Mouse (Mus musculus): ENCODE data around the gene Cpt1b. TPM values are rescaled to one million over a fixed set of nuclear protein-coding genes. Genes with fewer than 3 reads are reported as not detected.

Gene Cpt1b
- polyA plus RNA-seq, 1 experiment from 2014 or later = 0.72 TPM

DNA sequence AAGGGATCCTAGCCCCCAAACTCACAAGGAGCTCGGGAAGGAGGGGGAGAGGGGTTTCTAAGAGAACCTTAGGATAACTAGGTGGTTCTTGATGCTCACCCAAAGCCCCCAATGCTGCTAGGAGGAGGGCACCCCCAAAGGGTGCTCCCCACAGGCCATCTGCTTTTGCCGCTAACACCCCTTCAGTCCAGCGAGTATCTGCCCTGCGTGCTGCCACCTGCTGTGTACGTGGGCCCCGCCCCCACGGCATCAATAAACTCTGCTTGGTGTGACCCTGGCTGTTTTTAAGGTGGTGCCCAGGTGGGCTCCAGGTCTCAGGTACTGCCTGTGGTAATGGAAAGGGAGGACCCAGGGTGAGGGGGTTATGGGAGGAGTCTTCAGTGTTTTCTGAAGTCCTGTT is 36.5 kb upstream of the Cpt1b start:
- Histone ChIP-seq H3K27ac (ENCODE audit: low read length) (no peak overlapping the region), H3K4me1 (ENCODE audit: control insufficient read depth, insufficient read depth, low read length) (no peaks in the 10 kb centered on the region), H3K4me2 (ENCODE audit: low read depth, low read length) (no peak overlapping the region), H3K27me3 (replicated peaks; ENCODE audit: control insufficient read depth, insufficient read depth, low read length) (0 out of 2 replicates have a peak, but pooled peaks cover under 1% of the 10 kb centered on the region), H3K4me3 (ENCODE audit: low read length) (no peak overlapping the region), H3K9ac (ENCODE audit: low read depth, low read length) (no peak overlapping the region), H3K36me3 (ENCODE audit: control insufficient read depth, insufficient read depth, low read length) (no peaks in the 10 kb centered on the region), H3K9me3 (ENCODE audit: control insufficient read depth, low read length) (no peaks in the 10 kb centered on the region)
- whole genome bisulfite sequencing = 72% methylated on average over 7 of the region's 7 CpGs
- no peak for ATAC-seq

DNA sequence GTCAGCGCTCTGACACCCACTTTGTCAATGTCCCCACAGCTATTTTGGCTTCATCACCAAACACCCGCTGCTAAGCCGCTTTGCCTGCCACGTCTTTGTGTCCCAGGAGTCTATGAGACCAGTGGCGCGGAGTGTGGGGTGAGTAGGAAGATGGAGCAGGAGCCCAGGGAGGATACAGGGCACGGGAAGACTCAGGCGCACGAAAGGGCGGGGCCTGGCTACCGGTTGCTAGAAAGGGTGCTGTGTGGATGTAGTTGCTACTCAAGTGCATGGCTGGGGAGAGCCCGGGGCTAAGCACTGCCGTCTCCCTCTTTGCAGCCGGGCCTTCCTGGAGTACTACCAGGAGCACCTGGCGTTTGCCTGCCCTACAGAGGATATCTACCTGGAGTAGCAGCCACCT is 35.7 kb upstream of the Cpt1b start:
- H3K4me3 ChIP-seq (ENCODE audit: low read length) = no peak overlapping the region
- no peak for ATAC-seq
- 79% methylated on average over 15 of the region's 15 CpGs for WGBS
- no peak overlapping the region for H3K27ac ChIP-seq (ENCODE audit: low read length)
- no peaks in the 10 kb centered on the region for H3K36me3 ChIP-seq (ENCODE audit: control insufficient read depth, insufficient read depth, low read length)
- H3K9ac ChIP-seq (ENCODE audit: low read depth, low read length) = no peak overlapping the region
- no peaks in the 10 kb centered on the region for H3K4me1 ChIP-seq (ENCODE audit: control insufficient read depth, insufficient read depth, low read length)
- no peak overlapping the region for H3K4me2 ChIP-seq (ENCODE audit: low read depth, low read length)
- H3K9me3 ChIP-seq (ENCODE audit: control insufficient read depth, low read length) = no peaks in the 10 kb centered on the region
- H3K27me3 ChIP-seq (replicated peaks; ENCODE audit: control insufficient read depth, insufficient read depth, low read length) = peaks cover 7% of the 10 kb centered on the region; the same call in 1 of the 2 replicates

DNA sequence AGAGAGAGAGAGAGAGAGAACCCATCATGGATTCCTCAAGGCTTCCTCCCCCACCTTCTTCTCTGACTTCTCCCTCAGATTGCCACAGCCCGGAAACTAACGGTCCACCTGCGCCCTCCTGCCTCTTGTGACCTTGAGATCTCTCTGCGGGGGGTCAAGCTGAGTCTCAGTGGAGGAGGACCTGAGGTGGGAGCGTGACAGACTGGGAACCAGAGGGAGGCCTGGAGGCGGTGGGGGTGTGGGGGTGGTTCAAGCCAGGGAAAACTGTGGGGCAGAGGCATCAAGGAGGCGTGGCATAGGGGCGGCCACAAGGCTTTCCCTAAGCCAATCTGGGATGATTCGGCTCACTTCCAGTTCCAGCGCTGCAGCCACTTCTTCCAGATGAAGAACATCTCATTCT is 34.6 kb upstream of the Cpt1b start:
- no peak for ATAC-seq
- Histone ChIP-seq H3K4me3 (ENCODE audit: low read length) (no peak overlapping the region), H3K36me3 (ENCODE audit: control insufficient read depth, insufficient read depth, low read length) (no peaks in the 10 kb centered on the region), H3K4me1 (ENCODE audit: control insufficient read depth, insufficient read depth, low read length) (no peaks in the 10 kb centered on the region), H3K27ac (ENCODE audit: low read length) (no peak overlapping the region), H3K27me3 (replicated peaks; ENCODE audit: control insufficient read depth, insufficient read depth, low read length) (peaks cover 8% of the 10 kb centered on the region; the same call in 1 of the 2 replicates), H3K4me2 (ENCODE audit: low read depth, low read length) (no peak overlapping the region), H3K9ac (ENCODE audit: low read depth, low read length) (no peak overlapping the region), H3K9me3 (ENCODE audit: control insufficient read depth, low read length) (no peaks in the 10 kb centered on the region)
- 64% methylated on average over 10 of the region's 10 CpGs for WGBS

DNA sequence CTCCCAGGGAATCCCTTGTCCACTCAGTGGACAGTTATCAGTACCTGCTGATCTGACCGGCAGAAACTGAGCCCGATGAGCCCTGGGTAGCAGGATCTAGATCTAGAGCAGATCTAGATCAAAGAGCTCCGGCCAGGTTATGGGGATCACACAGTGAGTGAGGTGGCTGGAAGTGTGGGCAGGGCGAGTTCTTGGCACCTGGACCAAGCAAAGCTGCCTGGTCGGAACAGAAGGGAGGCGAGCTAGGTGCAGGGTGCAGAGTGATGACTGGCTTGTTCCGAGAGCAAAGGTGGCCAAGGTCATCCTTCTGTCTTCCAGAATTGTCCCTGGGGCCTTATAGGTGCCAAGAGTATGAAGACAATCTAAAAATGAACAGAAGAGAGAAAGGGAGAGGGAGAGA is 34.2 kb upstream of the Cpt1b start:
- Histone ChIP-seq H3K27me3 (replicated peaks; ENCODE audit: control insufficient read depth, insufficient read depth, low read length) (peaks cover 10% of the 10 kb centered on the region; the same call in 1 of the 2 replicates), H3K9me3 (ENCODE audit: control insufficient read depth, low read length) (no peaks in the 10 kb centered on the region), H3K4me3 (ENCODE audit: low read length) (no peak overlapping the region), H3K36me3 (ENCODE audit: control insufficient read depth, insufficient read depth, low read length) (no peaks in the 10 kb centered on the region), H3K4me1 (ENCODE audit: control insufficient read depth, insufficient read depth, low read length) (no peaks in the 10 kb centered on the region), H3K27ac (ENCODE audit: low read length) (no peak overlapping the region), H3K9ac (ENCODE audit: low read depth, low read length) (no peak overlapping the region), H3K4me2 (ENCODE audit: low read depth, low read length) (no peak overlapping the region)
- WGBS = 81% methylated on average over 7 of the region's 7 CpGs
- no peak for ATAC-seq

DNA sequence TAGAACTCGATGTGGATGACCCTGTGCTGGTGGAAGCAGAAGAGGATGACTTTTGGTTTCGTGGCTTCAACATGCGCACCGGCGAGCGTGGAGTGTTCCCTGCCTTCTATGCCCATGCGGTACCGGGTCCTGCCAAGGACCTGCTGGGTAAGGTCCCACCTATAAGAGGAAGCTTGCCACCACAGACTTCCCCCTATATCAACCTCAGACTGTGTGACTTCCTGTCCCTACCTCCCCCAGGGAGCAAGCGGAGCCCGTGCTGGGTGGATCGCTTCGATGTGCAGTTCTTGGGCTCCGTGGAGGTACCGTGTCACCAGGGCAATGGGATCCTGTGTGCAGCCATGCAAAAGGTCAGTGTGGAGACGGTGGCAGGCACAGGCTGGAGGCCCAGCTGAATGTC is 33.3 kb upstream of the Cpt1b start:
- no peaks in the 10 kb centered on the region for H3K9me3 ChIP-seq (ENCODE audit: control insufficient read depth, low read length)
- no peak overlapping the region for H3K4me3 ChIP-seq (ENCODE audit: low read length)
- no peaks in the 10 kb centered on the region for H3K36me3 ChIP-seq (ENCODE audit: control insufficient read depth, insufficient read depth, low read length)
- ATAC-seq = no peak
- peaks cover 16% of the 10 kb centered on the region for H3K27me3 ChIP-seq (replicated peaks; ENCODE audit: control insufficient read depth, insufficient read depth, low read length)
- H3K4me2 ChIP-seq (ENCODE audit: low read depth, low read length) = no peak overlapping the region
- H3K9ac ChIP-seq (ENCODE audit: low read depth, low read length) = no peak overlapping the region
- WGBS = 91% methylated on average over 15 of the region's 15 CpGs
- H3K4me1 ChIP-seq (ENCODE audit: control insufficient read depth, insufficient read depth, low read length) = peaks cover 6% of the 10 kb centered on the region
- no peak overlapping the region for H3K27ac ChIP-seq (ENCODE audit: low read length)

DNA sequence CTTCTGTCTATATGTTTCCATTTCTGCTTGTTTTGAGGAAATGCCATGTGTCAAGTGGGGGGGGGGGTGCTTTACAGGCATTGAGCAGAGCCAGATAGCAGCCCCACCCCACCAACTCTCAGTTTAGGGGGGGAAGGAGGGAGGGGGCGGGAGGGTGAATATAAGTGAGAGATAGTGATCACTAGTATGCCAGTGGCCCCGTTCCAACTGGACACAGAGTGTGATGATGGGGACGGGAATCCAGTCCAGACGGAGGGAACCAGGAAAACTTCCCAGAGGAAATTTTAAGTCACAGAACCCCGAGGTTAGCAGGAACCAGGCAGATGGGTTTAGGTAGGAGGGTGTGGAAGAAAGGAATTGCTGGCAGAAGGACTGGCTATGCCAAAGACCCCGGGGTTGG is 30.0 kb upstream of the Cpt1b start:
- Histone ChIP-seq H3K9ac (ENCODE audit: low read depth, low read length) (no peak overlapping the region), H3K27ac (ENCODE audit: low read length) (no peak overlapping the region), H3K9me3 (ENCODE audit: control insufficient read depth, low read length) (no peaks in the 10 kb centered on the region), H3K4me2 (ENCODE audit: low read depth, low read length) (no peak overlapping the region), H3K4me3 (ENCODE audit: low read length) (no peak overlapping the region), H3K36me3 (ENCODE audit: control insufficient read depth, insufficient read depth, low read length) (no peaks in the 10 kb centered on the region), H3K27me3 (replicated peaks; ENCODE audit: control insufficient read depth, insufficient read depth, low read length) (peaks cover 25% of the 10 kb centered on the region), H3K4me1 (ENCODE audit: control insufficient read depth, insufficient read depth, low read length) (peaks cover 11% of the 10 kb centered on the region)
- WGBS = 64% methylated on average over 6 of the region's 6 CpGs
- no peak for ATAC-seq

DNA sequence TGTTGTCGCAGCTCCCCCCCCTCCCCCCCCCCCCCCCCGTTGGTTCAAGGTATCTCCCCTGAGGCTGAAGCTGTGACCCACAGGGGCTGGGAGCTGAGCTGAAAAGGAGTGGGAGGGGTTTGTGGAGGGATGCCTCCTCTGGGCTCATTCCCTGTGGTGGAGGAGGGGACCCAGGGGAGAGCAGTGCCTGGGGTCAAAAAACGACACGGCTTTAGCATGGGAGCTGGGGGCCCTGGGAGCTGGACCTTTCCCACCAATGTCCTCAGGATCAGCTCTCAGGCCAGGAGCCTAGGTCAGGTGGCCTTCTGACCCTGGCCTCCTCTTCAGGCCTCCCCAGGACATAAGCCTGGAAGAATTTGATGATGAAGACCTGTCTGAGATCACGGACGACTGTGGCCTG is 29.2 kb upstream of the Cpt1b start:
- WGBS = 24% methylated on average over 5 of the region's 6 CpGs
- Histone ChIP-seq H3K9me3 (ENCODE audit: control insufficient read depth, low read length) (no peaks in the 10 kb centered on the region), H3K36me3 (ENCODE audit: control insufficient read depth, insufficient read depth, low read length) (no peaks in the 10 kb centered on the region), H3K4me1 (ENCODE audit: control insufficient read depth, insufficient read depth, low read length) (peaks cover 11% of the 10 kb centered on the region), H3K27ac (ENCODE audit: low read length) (no peak overlapping the region), H3K4me3 (ENCODE audit: low read length) (peak overlapping the region; percentile 52; the same call in 1 of the 2 replicates), H3K27me3 (replicated peaks; ENCODE audit: control insufficient read depth, insufficient read depth, low read length) (peaks cover 25% of the 10 kb centered on the region), H3K9ac (ENCODE audit: low read depth, low read length) (no peak overlapping the region), H3K4me2 (ENCODE audit: low read depth, low read length) (peak overlapping the region; percentile 84; the same call in 1 of the 2 replicates)
- no peak for ATAC-seq

DNA sequence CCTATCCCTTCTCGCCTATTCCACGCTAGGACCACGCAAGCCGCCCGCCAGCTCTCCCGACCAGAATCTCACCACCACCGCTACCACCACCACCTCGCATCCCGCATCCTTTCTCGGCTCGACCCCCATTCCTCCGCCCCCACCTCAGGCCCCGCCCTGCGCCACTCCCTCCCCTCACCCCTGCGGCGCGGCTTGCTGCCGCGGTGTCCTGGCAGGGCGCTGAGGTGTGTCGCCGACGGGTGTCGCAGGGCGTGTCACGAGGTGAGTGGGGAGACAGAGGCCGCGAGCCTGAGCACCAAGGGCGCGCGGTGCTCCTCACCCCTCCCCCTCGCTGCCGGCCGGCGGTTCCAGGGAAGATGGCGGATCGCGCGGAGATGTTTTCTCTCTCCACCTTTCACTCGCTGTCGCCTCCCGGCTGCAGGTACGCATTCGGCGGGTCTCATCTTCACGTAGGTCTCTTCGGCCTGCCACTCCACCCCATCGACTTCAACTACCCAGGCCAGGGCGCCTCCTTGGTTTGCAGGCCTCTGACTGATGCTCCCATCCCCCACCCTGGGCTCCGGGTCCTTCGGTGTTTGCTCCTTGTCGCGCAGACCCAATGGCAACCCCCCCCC is 28.3 kb upstream of the Cpt1b start, which contains the start of gene Mapk8ip2:
TSS of gene Mapk8ip2 (plus strand) at position 49 of the 614 bp plus-strand sequence.
- WGBS = under 1% methylated on average over 53 of the region's 53 CpGs
- no peaks in the 10 kb centered on the region for H3K36me3 ChIP-seq (ENCODE audit: control insufficient read depth, insufficient read depth, low read length)
- H3K4me1 ChIP-seq (ENCODE audit: control insufficient read depth, insufficient read depth, low read length) = peaks cover 11% of the 10 kb centered on the region
- H3K9me3 ChIP-seq (ENCODE audit: control insufficient read depth, low read length) = no peaks in the 10 kb centered on the region
- peak within 1 kb of the TSS; percentile 84 for H3K4me2 ChIP-seq (ENCODE audit: low read depth, low read length)
- no peak within 1 kb of the TSS for H3K27ac ChIP-seq (ENCODE audit: low read length)
- H3K4me3 ChIP-seq (ENCODE audit: low read length) = peak within 1 kb of the TSS; percentile 52
- H3K9ac ChIP-seq (ENCODE audit: low read depth, low read length) = 0 out of 2 replicates have a peak within 1 kb of the TSS, but pooled peaks have one; percentile 14
- ATAC-seq = peak; percentile 63
- peaks cover 25% of the 10 kb centered on the region for H3K27me3 ChIP-seq (replicated peaks; ENCODE audit: control insufficient read depth, insufficient read depth, low read length)

DNA sequence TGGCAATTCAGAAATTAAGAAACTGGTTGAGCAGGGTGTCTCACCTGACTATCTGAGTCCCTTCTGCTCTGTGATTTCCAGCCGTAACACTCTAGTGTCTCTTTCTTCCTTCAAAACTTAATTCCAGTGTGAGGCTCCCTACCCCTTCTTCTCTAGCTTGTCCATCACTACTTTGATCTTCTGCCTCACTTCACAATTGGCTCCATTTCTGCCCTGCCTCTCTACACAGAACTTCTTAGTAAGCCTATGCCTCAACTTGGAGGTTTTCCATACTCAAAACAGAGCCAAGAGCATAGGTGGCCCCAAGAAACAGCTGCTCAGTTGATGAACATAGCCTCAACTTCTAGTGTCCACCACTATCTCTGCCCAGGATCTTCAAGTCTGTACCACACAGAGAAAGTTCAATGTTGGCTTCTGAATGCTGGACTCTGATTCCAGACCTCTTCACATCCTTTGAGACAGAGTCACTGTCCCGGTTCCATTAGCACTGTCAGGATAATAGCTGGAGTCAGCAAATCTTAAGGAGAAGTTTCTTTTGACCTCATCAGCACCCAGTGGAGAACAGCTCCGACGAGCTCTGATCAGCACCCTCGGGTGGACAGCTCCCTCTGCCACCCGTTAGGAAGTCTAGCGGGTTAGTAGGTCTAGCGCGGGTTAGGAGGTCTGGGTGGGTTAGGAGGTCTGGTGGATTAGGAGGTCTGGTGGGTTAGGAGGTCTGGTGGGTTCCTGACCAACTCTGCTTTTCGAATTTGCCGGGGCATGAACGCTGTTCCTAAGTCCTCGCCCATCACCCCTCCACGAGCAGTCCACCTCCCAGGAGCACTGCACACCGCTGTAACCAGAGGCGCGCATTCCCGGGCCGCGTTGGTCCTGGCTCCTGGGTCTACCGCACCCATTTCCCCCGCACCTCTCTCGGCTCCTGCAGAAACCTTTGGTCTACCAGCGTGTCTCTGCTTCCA is 27.5 kb upstream of the Cpt1b start:
- peak; percentile 79 for ATAC-seq

More for the DNA sequence above, 27.5 kb upstream of the Cpt1b start:
- Histone ChIP-seq H3K9ac (ENCODE audit: low read depth, low read length) (no peak overlapping the region), H3K36me3 (ENCODE audit: control insufficient read depth, insufficient read depth, low read length) (no peaks in the 10 kb centered on the region), H3K4me3 (ENCODE audit: low read length) (peak overlapping the region; percentile 52), H3K4me1 (ENCODE audit: control insufficient read depth, insufficient read depth, low read length) (peaks cover 11% of the 10 kb centered on the region), H3K4me2 (ENCODE audit: low read depth, low read length) (peak overlapping the region; percentile 84), H3K27ac (ENCODE audit: low read length) (no peak overlapping the region), H3K27me3 (replicated peaks; ENCODE audit: control insufficient read depth, insufficient read depth, low read length) (peaks cover 25% of the 10 kb centered on the region), H3K9me3 (ENCODE audit: control insufficient read depth, low read length) (no peaks in the 10 kb centered on the region)
- WGBS = 5% methylated on average over 23 of the region's 24 CpGs

Data from intestine, embryonic 16.5 days (tissue).